10 mouse cellular contexts compared by ENCODE assay signal in the genomic region with DNA sequence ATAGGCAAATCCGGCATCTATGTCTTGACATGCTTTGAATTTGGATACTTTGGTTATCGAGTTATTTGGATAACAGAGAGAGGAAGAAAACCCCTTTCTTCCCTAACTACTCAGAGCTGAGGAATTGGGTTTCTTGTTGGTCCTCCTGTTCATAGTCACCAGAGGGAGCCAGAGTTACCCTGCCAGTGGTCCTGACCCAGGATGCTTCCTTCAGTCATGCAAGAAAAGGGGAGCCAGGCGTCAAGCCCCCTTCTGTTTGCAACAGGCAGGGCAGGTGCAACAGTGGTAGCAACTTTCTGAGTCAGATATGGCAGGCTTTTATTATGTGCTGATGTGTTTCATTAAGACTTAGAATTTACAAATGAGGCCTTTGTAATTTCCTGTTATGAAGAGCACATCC.
DNase-seq lines count a peak whose midpoint lies in the region; ATAC-seq and TF ChIP-seq lines count a peak whose summit lies in the region.
"Had no signal": no experiment of that assay in that cellular context is flagged by ENCODE, and none has a peak within 500 bp of the region (broad histone marks: within the 10 kb centered on the region; RNA-seq: fewer than 3 reads in every experiment).

No protein-coding gene starts in this region.

- H3K9ac ChIP-seq in hindbrain, embryonic 11.5 days (ENCODE audit: low read depth, low read length): no peak overlapping the region
- H3K9ac ChIP-seq in midbrain, postnatal 0 days (replicated peaks; ENCODE audit: low read length, poor library complexity, severe bottlenecking): no peak overlapping the region
- H3K9ac ChIP-seq: hindbrain, embryonic 15.5 days had no signal

- no peaks in the 10 kb centered on the region for H3K36me3 ChIP-seq in hindbrain, embryonic 11.5 days (ENCODE audit: control insufficient read depth, insufficient read depth, low read length)
- H3K36me3 ChIP-seq in midbrain, postnatal 0 days (ENCODE audit: insufficient read depth, low read length): no peaks in the 10 kb centered on the region
- H3K36me3 ChIP-seq: hindbrain, embryonic 15.5 days had no signal

- TF ChIP-seq POLR2A in lung, adult 2 months (IDR thresholded peaks at IDR 0.05; ENCODE audit: borderline replicate concordance, extremely low read depth, low read depth, low read length): no peak

- TF ChIP-seq CTCF in lung, adult 2 months (IDR thresholded peaks at IDR 0.05; ENCODE audit: insufficient read depth, low read length): peak; percentile 33; the same call in 1 of the 2 replicates
- peak; percentile 79 for TF ChIP-seq CTCF in midbrain, postnatal 0 days (IDR thresholded peaks at IDR 0.05)

- H3K9me3 ChIP-seq in hindbrain, embryonic 11.5 days (ENCODE audit: control insufficient read depth, low read length): no peaks in the 10 kb centered on the region
- H3K9me3 ChIP-seq in midbrain, postnatal 0 days (ENCODE audit: low read length): no peaks in the 10 kb centered on the region
- H3K9me3 ChIP-seq: hindbrain, embryonic 15.5 days had no signal

- H3K27me3 ChIP-seq in hindbrain, embryonic 11.5 days (ENCODE audit: control insufficient read depth, insufficient read depth, low read length): no peaks in the 10 kb centered on the region
- no peaks in the 10 kb centered on the region for H3K27me3 ChIP-seq in midbrain, postnatal 0 days (ENCODE audit: insufficient read depth, low read length)
- H3K27me3 ChIP-seq: CH12.LX; hindbrain, embryonic 15.5 days had no signal

- H3K4me3 ChIP-seq in lung, adult 2 months (replicated peaks; ENCODE audit: extremely low read depth, low read depth, low read length): no peak overlapping the region
- no peak overlapping the region for H3K4me3 ChIP-seq in hindbrain, embryonic 11.5 days (ENCODE audit: low read depth, low read length)
- no peak overlapping the region for H3K4me3 ChIP-seq in midbrain, postnatal 0 days (ENCODE audit: low read depth, low read length)
- H3K4me3 ChIP-seq: hindbrain, embryonic 15.5 days had no signal

- WGBS in lung, adult 2 months: 24% methylated on average over 3 of the region's 3 CpGs
- WGBS in hindbrain, embryonic 11.5 days: 34% methylated on average over 3 of the region's 3 CpGs
- 38% methylated on average over 3 of the region's 3 CpGs for WGBS in midbrain, postnatal 0 days

- no peaks in the 10 kb centered on the region for H3K4me1 ChIP-seq in lung, adult 2 months (ENCODE audit: control insufficient read depth, insufficient read depth, low read length)
- H3K4me1 ChIP-seq in hindbrain, embryonic 11.5 days (replicated peaks; ENCODE audit: control insufficient read depth, insufficient read depth, low read length): no peaks in the 10 kb centered on the region
- H3K4me1 ChIP-seq in midbrain, postnatal 0 days (ENCODE audit: insufficient read depth, low read length): no peaks in the 10 kb centered on the region
- H3K4me1 ChIP-seq: hindbrain, embryonic 15.5 days had no signal

- no peak overlapping the region for H3K4me2 ChIP-seq in hindbrain, embryonic 11.5 days (replicated peaks; ENCODE audit: low read depth, low read length)
- no peak overlapping the region for H3K4me2 ChIP-seq in midbrain, postnatal 0 days (ENCODE audit: low read depth, low read length, poor library complexity, severe bottlenecking)
- H3K4me2 ChIP-seq: hindbrain, embryonic 15.5 days had no signal

- peak; percentile 57; the same call in 1 of the 2 replicates for ATAC-seq in hindbrain, embryonic 11.5 days (ENCODE audit: low FRiP score)
- peak; percentile 47; the same call in 1 of the 2 replicates for ATAC-seq in midbrain, postnatal 0 days (ENCODE audit: low FRiP score)

- peak; percentile 20 for DNase-seq in adrenal gland, postnatal 10 days
- DNase-seq in adrenal gland, adult 2 months: no peak
- no peak for DNase-seq in lung, adult 2 months
- DNase-seq in lung, adult 18-20 months: no peak
- DNase-seq in brain, adult 2 months (ENCODE audit: low read depth, low spot score): peak; percentile 46
- peak; percentile 51 for DNase-seq in hindbrain, embryonic 11.5 days (ENCODE audit: low spot score)
- DNase-seq in midbrain, postnatal 0 days (ENCODE audit: low spot score): peak; percentile 34
- no peak for DNase-seq in cerebellum, adult 9-11 months

- H3K27ac ChIP-seq in hindbrain, embryonic 11.5 days (ENCODE audit: low read depth, low read length): no peak overlapping the region
- no peak overlapping the region for H3K27ac ChIP-seq in midbrain, postnatal 0 days (ENCODE audit: low read depth, low read length)
- H3K27ac ChIP-seq: hindbrain, embryonic 15.5 days had no signal

Comparison
In these comparisons a context has a peak if more than half of its experiments do, and no peak if none do; other contexts are left out.
1. DNase-seq: peak in adrenal gland, postnatal 10 days (single experiment), brain, adult 2 months (single experiment), hindbrain, embryonic 11.5 days (single experiment) and midbrain, postnatal 0 days (single experiment); none in adrenal gland, adult 2 months (single experiment), lung, adult 2 months (single experiment), lung, adult 18-20 months (0 of 2) and cerebellum, adult 9-11 months (single experiment).